Mouse (Mus musculus) embryonic fibroblast, embryonic 13.5 days (primary cell): ENCODE measurements around the gene Avpi1.

Experiments used
- CTCF ChIP-seq: IDR thresholded peaks from 2 replicates; pipeline ENCODE4 v1.5.1; 2011; ENCODE audit warnings: mild to moderate bottlenecking, control low read depth, low read length, moderate library complexity, borderline replicate concordance; ENCODE audit not compliant: insufficient read depth
- POLR2A ChIP-seq: IDR thresholded peaks from 2 replicates; pipeline ENCODE4 v1.6.1; 2011; ENCODE audit warnings: low read depth, mild to moderate bottlenecking, control low read depth, low read length, moderate library complexity

- TF ChIP-seq POLR2A (no peak), CTCF (no peak)
Measured at GRCm38 (mm10) chr19:42142757-42143156, 13.9 kb upstream of the Avpi1 start.
